Mouse (Mus musculus) cortical plate, adult 2 months (tissue): ENCODE measurements at regions not wholly inside any gene's neighbourhood (a gene's known extent, or its start where the extent isn't known, plus 50 kb on each side); places are given as distances from the start of the nearest gene placed in this dataset.

Experiments used
- CTCF ChIP-seq: fragments of 200-500 bp; IDR thresholded peaks from 2 replicates; pipeline ENCODE4 v1.5.1; 2011; ENCODE audit warnings: mild to moderate bottlenecking, control low read depth, low read length; ENCODE audit not compliant: insufficient read depth; ENCODE audit errors: extremely low read depth
- POLR2A ChIP-seq: fragments of 200-500 bp; IDR thresholded peaks from 2 replicates; pipeline ENCODE4 v1.6.1; 2011; ENCODE audit warnings: mild to moderate bottlenecking, low read length, control low read depth; ENCODE audit not compliant: insufficient read depth; ENCODE audit errors: extremely low read depth

- TF ChIP-seq CTCF (no peak), POLR2A (no peak)
Observed at GRCm38 (mm10) chr6:35814476-35814875, 274.8 kb upstream of the Mtpn start.
